9 mouse cellular contexts compared by ENCODE assay signal in the genomic region with DNA sequence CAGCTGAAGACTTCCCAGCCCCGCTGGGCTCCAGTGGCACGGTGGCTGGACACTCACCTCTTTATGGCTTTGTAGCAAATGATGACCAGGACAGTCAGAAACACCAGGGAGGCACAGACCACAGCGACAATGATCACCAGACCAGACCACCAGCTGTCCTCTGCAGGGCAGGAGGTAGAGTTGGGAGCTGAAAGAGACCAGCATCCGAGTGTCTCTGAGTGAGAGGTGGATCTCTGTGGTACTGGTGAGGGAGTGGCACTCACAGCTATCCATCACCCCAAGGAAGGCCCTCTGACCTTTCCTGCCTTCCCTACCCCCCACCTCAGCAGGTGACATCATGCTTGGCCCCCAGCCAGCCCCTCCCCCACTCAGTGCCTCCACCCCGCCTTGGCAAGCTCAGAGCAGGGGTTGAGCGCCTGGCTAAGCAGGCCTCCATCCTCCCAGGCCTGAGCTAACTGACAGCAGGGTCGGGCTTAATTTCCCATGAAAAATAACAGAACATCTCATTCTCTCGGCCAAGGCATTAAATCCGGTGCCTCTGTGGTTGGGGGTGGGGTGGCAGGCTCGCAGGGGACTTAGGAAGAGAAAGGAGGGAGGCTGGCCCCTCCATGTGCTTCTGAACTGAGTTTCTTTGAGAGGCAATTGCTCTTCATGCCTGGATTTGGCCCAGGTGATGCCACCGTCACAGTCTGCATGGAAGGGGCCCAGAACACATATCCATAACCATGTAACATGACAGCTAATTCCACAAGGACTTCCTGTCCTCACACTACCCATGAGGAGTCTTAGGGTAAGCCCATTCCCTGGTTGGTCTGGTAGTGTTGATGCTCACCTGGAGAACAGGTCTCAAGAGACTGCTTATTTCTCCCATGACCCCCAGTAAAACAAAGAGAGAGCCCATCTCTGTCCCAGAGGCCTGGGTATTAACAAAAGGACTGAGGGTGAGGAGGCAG. TPM values are rescaled to one million over a fixed set of nuclear protein-coding genes. Genes with fewer than 3 reads are reported as not detected.
DNase-seq lines count a peak whose midpoint lies in the region; ATAC-seq and TF ChIP-seq lines count a peak whose summit lies in the region.
"Had no signal": no experiment of that assay in that cellular context is flagged by ENCODE, and none has a peak within 500 bp of the region (broad histone marks: within the 10 kb centered on the region; RNA-seq: fewer than 3 reads in every experiment).

No protein-coding gene starts in this region.

- no peaks in the 10 kb centered on the region for H3K9me3 ChIP-seq in neural tube, embryonic 14.5 days (ENCODE audit: control insufficient read depth, low read length)
- H3K9me3 ChIP-seq in lung, postnatal 0 days (ENCODE audit: low read length) = no peaks in the 10 kb centered on the region

- peak overlapping the region; percentile 67 for H3K27ac ChIP-seq in neural tube, embryonic 14.5 days (ENCODE audit: low read depth, low read length)
- no peak overlapping the region for H3K27ac ChIP-seq in lung, postnatal 0 days (ENCODE audit: low read length)

- DNase-seq in heart, postnatal 14 days = peak; percentile 10 to 29
- DNase-seq in heart, adult 9 months (ENCODE audit: low spot score in 2 of 2) = no peak
- DNase-seq in adrenal gland, postnatal 4 days (ENCODE audit: low spot score in 2 of 2) = peak; percentile 20 to 30
- DNase-seq in gastrocnemius, postnatal 14 days = peak; percentile 57
- peak; percentile 7 for DNase-seq in kidney, postnatal 14 days
- DNase-seq in lung, postnatal 0 days (ENCODE audit: low spot score) = no peak

- no peaks in the 10 kb centered on the region for H3K36me3 ChIP-seq in neural tube, embryonic 14.5 days (ENCODE audit: control insufficient read depth, insufficient read depth, low read length)
- H3K36me3 ChIP-seq in lung, postnatal 0 days (ENCODE audit: insufficient read depth, low read length) = no peaks in the 10 kb centered on the region

- no peak overlapping the region for H3K9ac ChIP-seq in neural tube, embryonic 14.5 days (replicated peaks; ENCODE audit: low read depth, low read length)
- H3K9ac ChIP-seq in lung, postnatal 0 days (replicated peaks; ENCODE audit: low read depth) = no peak overlapping the region

- no peak for TF ChIP-seq EP300 in lung, postnatal 0 days (IDR thresholded peaks at IDR 0.05)

- no peaks in the 10 kb centered on the region for H3K27me3 ChIP-seq in neural tube, embryonic 14.5 days (ENCODE audit: control insufficient read depth, insufficient read depth, low read length)
- no peaks in the 10 kb centered on the region for H3K27me3 ChIP-seq in lung, postnatal 0 days (replicated peaks; ENCODE audit: insufficient read depth, low read length)

- H3K4me2 ChIP-seq in neural tube, embryonic 14.5 days (ENCODE audit: low read depth, low read length) = no peak overlapping the region
- no peak overlapping the region for H3K4me2 ChIP-seq in lung, postnatal 0 days (replicated peaks; ENCODE audit: low read depth, low read length)

- no peak for TF ChIP-seq CTCF in lung, postnatal 0 days (IDR thresholded peaks at IDR 0.05)

- intact Hi-C loops in heart, postnatal 14 days (cut with DNase I) = no loop called here
- intact Hi-C loops in gastrocnemius, postnatal 14 days (cut with DNase I; ENCODE audit: low total_unique reads) = no loop called here

- H3K4me3 ChIP-seq in neural tube, embryonic 14.5 days (ENCODE audit: low read depth, low read length) = no peak overlapping the region
- H3K4me3 ChIP-seq in lung, postnatal 0 days (ENCODE audit: low read depth, low read length) = no peak overlapping the region

- ATAC-seq in neural tube, embryonic 14.5 days (ENCODE audit: low read depth) = peak; percentile 86
- no peak for ATAC-seq in lung, postnatal 0 days
- no peak for ATAC-seq in megakaryocyte-erythroid progenitor cell, adult 5-6 weeks (replicated peaks; ENCODE audit: low FRiP score, low TSS enrichment, poor library complexity, severe bottlenecking)

- peaks cover 12% of the 10 kb centered on the region for H3K4me1 ChIP-seq in neural tube, embryonic 14.5 days (ENCODE audit: control insufficient read depth, insufficient read depth, low read length)
- H3K4me1 ChIP-seq in lung, postnatal 0 days (ENCODE audit: insufficient read depth, low read depth, low read length) = no peaks in the 10 kb centered on the region

- WGBS in neural tube, embryonic 14.5 days = 15% methylated on average over 11 of the region's 11 CpGs
- 25% methylated on average over 11 of the region's 11 CpGs for WGBS in lung, postnatal 0 days

RNA-seq across cellular contexts. Expression of a gene that starts 39.1 kb away (rescaled TPM):
- under 1 TPM in 1 of 2 experiments, not detected in 1; 0.34 TPM for total RNA-seq in heart, postnatal 14 days (2021)
- 1 to 10 TPM; 4.8 to 6.9 TPM for total RNA-seq in adrenal gland, postnatal 4 days (2021)
- total RNA-seq in gastrocnemius, postnatal 14 days (2021) = 10 to 100 TPM in 1 of 2 experiments, 1 to 10 TPM in 1; 2.3 to 14.0 TPM
- polyA plus RNA-seq in neural tube, embryonic 14.5 days (2014; fragmentation: Nextera tagmentation; extraction: Ambion mirVana) = 1.6 and 2.4 TPM in 2 replicates
- polyA plus RNA-seq in lung, postnatal 0 days (2015; fragmentation: Nextera tagmentation; extraction: Ambion mirVana) = 0.13 TPM in 1 of 2 replicates, not detected in the other
- not detected in 2 replicates for total RNA-seq in megakaryocyte-erythroid progenitor cell, adult 5-6 weeks (2014; fragmentation: Nextera tagmentation)
- total RNA-seq in megakaryocyte-erythroid progenitor cell, adult 5-6 weeks (2017) = not detected in 2 replicates
- polyA plus RNA-seq: liver, embryonic 16.5 days had no signal

Comparison
In these comparisons a context has a peak if more than half of its experiments do, and no peak if none do; other contexts are left out.
1. DNase-seq: peak in heart, postnatal 14 days (2 of 2), adrenal gland, postnatal 4 days (2 of 2), gastrocnemius, postnatal 14 days (single experiment) and kidney, postnatal 14 days (single experiment); none in heart, adult 9 months (0 of 2) and lung, postnatal 0 days (single experiment).